Mouse (Mus musculus) E14TG2a.4 (cell line): Measurements from ENCODE around the gene Pacs2.

Source experiments
- H3K27me3 ChIP-seq: 2 replicates; pipeline ENCODE4 v1.6.1; 2014; ENCODE audit warnings: low read length, control low read depth; ENCODE audit not compliant: insufficient read depth
- H3K36me3 ChIP-seq: 2 replicates; pipeline ENCODE4 v1.6.1; 2014; ENCODE audit warnings: low read length, control low read depth; ENCODE audit not compliant: insufficient read depth
- H3K4me1 ChIP-seq: replicated peaks from 2 replicates; pipeline ENCODE4 v1.6.1; 2014; ENCODE audit warnings: low read depth, low read length, control low read depth
- H3K4me3 ChIP-seq: replicated peaks from 2 replicates; pipeline ENCODE4 v1.5.1; 2014; ENCODE audit warnings: mild to moderate bottlenecking, low read length
- H3K9me3 ChIP-seq: 2 replicates; pipeline ENCODE4 v1.6.1; 2014; ENCODE audit warnings: low read length, control low read depth
- CTCF ChIP-seq: conservative IDR thresholded peaks from 2 replicates; pipeline ENCODE4 v1.5.1; 2014; ENCODE audit warnings: low read length
- NANOG ChIP-seq: IDR thresholded peaks from 2 replicates; pipeline ENCODE4 v1.6.1; 2014; ENCODE audit warnings: borderline replicate concordance, low read length, mixed read lengths
- POU5F1 ChIP-seq: IDR thresholded peaks from 2 replicates; pipeline ENCODE4 v1.6.1; 2014; ENCODE audit warnings: low read length, borderline replicate concordance

The Pacs2 gene

DNA sequence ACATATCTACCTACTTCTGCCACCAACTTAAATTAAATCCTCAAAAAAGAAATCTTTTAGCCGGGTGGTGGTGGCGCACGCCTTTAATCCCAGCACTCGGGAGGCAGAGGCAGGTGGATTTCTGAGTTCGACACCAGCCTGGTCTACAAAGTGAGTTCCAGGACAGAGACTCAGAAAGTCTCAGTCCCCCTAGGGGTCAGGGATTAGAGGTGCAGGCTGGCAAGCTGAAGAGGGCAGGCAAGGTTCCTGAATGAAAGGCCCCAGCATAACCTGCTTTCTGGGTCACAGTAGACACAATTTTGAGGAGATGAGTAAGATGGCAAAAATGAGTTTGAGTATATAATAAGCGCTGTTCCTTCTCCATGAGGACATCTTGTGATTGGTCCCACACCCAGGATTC lies 29.0 kb upstream of the Pacs2 start:
- no peak overlapping the region for H3K4me3 ChIP-seq
- no peak for TF ChIP-seq POU5F1
- TF ChIP-seq CTCF: peak; percentile 48
- H3K36me3 ChIP-seq: peaks cover 76% of the 10 kb centered on the region
- H3K27me3 ChIP-seq: no peaks in the 10 kb centered on the region
- H3K9me3 ChIP-seq: no peaks in the 10 kb centered on the region
- no peaks in the 10 kb centered on the region; the same call in 1 of the 2 replicates for H3K4me1 ChIP-seq

DNA sequence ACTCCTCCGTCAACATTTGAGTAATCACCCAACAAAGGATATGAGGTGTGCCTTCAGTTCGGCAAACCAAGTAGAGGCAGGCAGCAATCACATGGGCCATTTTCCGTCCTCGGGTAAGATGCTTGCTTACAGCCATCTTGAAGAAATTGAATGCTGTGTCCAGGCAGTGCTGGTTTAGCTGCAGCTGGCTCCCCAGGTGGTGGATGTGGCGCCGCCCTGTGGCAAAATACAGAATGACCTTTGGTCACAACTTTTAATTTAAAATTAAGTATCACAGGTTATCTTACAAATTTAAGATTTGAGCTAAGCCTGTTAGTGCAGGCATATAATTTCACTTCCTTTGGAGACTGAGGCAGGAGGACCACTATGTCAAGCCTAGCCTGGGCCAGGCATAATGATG lies 26.4 kb upstream of the Pacs2 start:
- Histone ChIP-seq H3K9me3 (no peaks in the 10 kb centered on the region), H3K27me3 (no peaks in the 10 kb centered on the region), H3K4me3 (no peak overlapping the region), H3K36me3 (peaks cover 70% of the 10 kb centered on the region), H3K4me1 (no peaks in the 10 kb centered on the region)
- peak; percentile 80 for TF ChIP-seq CTCF
- no peak for TF ChIP-seq NANOG

DNA sequence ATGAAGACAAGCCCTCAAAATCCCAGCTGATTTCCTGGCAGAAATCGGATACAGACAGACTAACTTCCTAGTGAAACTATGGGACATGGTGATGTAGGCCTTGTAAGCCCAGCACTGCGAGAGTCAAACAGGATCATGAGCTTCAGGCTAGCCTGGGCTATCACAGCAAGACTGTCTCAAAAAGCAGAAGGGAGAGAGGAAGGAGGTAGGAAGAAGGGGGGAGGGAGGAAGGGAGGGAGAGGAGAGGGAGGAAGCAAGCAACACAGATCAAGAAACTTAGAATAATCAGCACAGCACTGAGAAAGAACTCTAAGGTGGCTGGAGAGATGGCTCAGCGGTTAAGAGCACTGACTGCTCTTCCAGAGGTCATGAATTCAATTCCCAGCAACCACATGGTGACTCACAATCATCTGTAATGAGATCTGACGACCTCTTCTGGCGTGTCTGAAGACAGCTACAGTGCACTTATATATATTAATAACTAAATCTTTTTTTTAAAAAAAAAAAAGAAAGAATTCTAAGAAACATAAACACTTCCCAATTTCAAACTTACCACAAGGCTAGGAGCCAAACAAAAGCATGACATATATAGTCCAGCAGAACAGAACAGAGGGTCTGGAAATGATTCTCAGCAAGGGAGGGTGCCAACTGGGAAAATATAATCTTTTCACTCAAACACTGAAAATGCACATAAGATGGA lies 23.5 kb upstream of the Pacs2 start:
- Histone ChIP-seq H3K4me1 (no peaks in the 10 kb centered on the region), H3K4me3 (no peak overlapping the region), H3K9me3 (peaks cover 5% of the 10 kb centered on the region), H3K36me3 (peaks cover 61% of the 10 kb centered on the region), H3K27me3 (no peaks in the 10 kb centered on the region)
- TF ChIP-seq CTCF (no peak), NANOG (no peak), POU5F1 (no peak)

DNA sequence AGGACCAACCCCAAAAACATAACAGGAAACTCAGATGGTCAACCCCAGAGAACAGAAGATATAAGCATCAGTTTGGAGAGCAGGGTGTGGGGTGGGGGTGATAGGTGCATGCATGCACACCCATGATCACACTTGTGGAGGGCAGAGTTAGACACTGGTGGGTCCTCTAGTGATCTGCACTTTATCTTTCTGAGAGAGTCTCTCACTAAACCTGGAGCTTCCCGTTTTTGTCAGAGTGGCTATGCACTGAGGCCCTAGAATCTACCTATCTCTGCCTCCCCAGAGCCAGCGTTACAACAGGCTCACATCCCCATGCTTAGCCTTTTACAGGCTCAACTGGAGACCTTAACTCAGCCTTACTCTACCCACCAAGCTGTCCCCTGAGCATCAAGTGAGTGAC lies 22.9 kb upstream of the Pacs2 start:
- TF ChIP-seq CTCF (no peak), POU5F1 (no peak), NANOG (no peak)
- no peaks in the 10 kb centered on the region for H3K4me1 ChIP-seq
- H3K27me3 ChIP-seq: no peaks in the 10 kb centered on the region
- no peak overlapping the region for H3K4me3 ChIP-seq
- H3K36me3 ChIP-seq: peaks cover 61% of the 10 kb centered on the region
- peaks cover 9% of the 10 kb centered on the region for H3K9me3 ChIP-seq

DNA sequence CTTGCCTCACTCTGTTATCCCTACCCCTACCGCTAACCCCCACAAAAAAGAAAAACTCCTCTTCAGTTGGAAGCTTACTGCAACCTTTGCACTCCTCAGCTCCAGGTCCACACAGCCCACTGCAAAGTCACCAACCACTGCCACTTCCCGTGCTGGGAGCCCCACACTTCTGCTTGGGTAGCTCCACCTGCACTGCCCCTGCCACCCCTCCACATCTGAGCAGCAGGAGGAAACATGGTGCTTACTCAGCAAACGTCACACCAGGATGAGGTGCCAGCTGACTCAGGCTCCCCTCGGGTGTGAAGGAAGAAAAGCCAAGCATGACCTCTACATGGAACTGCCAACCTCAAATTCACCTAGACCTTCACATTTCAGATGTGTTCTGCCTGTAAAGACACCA lies 20.2 kb upstream of the Pacs2 start:
- H3K9me3 ChIP-seq: peaks cover 9% of the 10 kb centered on the region
- no peak overlapping the region for H3K4me3 ChIP-seq
- peaks cover 10% of the 10 kb centered on the region for H3K27me3 ChIP-seq
- TF ChIP-seq POU5F1: no peak
- TF ChIP-seq NANOG: no peak
- TF ChIP-seq CTCF: no peak
- peaks cover 10% of the 10 kb centered on the region for H3K4me1 ChIP-seq
- peaks cover 55% of the 10 kb centered on the region for H3K36me3 ChIP-seq

DNA sequence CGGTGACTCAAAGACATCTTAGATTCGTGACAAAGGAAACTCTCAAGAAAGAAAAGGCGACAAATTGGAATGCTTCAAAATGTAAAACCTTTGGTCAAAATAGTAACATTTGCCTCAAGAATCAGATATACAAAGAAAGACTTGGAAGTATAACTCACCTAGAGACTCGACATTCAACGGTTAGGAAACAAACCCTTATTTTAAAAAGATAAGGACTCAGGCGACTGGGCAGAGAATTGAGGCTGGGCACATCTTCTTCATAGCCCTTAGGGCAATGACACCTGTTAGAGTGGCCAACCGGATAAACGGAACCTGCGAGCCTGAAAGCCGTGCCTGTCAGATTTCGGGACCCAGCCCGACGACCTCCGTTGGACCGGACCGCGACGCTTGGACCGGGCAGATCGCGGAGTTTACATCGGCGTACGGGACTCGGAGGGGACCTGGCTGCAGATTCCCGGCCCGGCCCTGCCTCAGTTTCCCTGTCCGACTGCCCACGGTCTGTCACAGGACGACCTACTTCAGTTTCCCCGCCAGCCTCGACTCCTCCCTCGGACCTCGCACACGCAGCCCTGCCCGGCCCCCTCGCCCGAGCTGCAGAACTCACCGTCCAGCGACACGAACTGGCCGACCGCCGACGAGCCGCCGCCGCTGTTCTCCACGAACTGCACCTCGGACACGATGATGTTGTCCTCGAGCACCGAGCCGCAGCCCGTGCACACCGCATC lies 14.6 kb upstream of the Pacs2 start:
- Histone ChIP-seq H3K9me3 (peaks cover 9% of the 10 kb centered on the region), H3K4me1 (peaks cover 30% of the 10 kb centered on the region), H3K36me3 (peaks cover 25% of the 10 kb centered on the region), H3K4me3 (peak overlapping the region; percentile 91), H3K27me3 (peaks cover 18% of the 10 kb centered on the region)
- TF ChIP-seq POU5F1 (no peak), CTCF (no peak), NANOG (no peak)

DNA sequence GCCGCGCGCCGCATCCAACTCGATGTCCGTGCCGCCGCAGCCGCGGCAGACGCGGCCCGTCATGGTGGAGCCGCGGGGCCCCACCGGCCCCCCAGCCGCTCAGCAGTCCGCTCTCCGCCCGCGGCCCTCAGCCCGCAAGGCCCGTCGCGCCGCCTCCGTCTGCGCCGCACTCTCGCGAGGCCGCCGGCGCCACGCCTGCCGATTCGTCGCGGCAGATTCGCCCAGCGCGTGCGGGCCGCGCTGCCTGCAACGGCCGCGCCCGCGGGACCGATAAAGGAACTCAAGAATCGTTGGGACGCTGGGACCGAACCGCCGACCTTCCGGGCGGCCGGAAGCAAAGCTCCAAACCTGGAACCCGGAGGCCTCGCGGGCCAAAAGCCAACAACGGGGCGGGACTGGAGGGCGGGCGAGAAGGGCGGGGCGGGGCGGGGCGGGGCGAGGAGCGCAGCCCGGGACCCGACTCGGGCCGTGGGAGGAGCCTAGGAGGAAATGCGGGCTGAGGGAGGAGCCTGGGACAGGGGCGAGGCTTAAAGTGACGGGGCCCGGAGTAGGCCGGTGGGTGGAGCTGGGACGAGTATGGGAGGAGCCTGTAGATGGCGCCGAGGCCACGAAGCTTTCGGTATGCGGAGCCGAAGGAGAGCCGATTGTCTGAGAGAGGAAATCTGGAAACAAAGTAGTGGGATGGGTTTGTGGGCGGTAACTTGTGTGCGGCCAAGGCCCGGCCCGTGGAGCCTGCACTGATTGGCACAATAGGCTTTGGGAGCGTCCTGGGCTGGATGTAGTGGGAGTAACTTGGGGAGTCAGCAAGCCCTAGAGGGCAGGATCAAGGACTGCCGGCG lies 13.8 kb upstream of the Pacs2 start, which contains the start of gene Brf1:
Brf1 (minus strand) TSS at position 411 of the 839 bp plus-strand sequence.
- Histone ChIP-seq H3K27me3 (peaks cover 20% of the 10 kb centered on the region), H3K9me3 (peaks cover 7% of the 10 kb centered on the region), H3K4me1 (peaks cover 30% of the 10 kb centered on the region), H3K36me3 (peaks cover 21% of the 10 kb centered on the region), H3K4me3 (peak within 1 kb of the TSS; percentile 91)
- TF ChIP-seq NANOG: no peak
- no peak for TF ChIP-seq POU5F1
- TF ChIP-seq CTCF: no peak

DNA sequence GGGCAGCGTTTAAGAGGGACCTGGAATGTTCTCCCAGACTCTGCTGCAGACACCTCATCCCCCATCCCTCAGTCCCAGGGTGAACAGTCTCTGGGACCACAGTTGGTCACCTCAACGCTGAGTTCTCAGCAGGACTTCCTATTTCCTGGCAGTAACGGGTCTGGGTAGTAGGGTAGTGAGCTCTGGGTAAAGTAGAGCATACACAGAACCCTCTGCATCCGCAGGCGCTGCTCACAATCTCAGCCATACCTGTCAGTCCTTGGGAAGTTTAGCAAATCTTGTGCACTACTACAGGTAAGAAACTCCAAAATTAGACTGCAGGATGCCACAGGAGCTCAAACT lies 13.2 kb upstream of the Pacs2 start:
- Histone ChIP-seq H3K9me3 (peaks cover 1% of the 10 kb centered on the region; the same call in 1 of the 2 replicates), H3K4me1 (peaks cover 30% of the 10 kb centered on the region), H3K27me3 (peaks cover 24% of the 10 kb centered on the region), H3K36me3 (peaks cover 16% of the 10 kb centered on the region), H3K4me3 (peak overlapping the region; percentile 80)
- TF ChIP-seq POU5F1: no peak
